Mouse (Mus musculus) intestine, postnatal 0 days (tissue): ENCODE results near the gene Farp2. TPM values are rescaled to one million over a fixed set of nuclear protein-coding genes. Genes with fewer than 3 reads are reported as not detected.

Source experiments
- ATAC-seq: fragments of 200-750 bp; cut with Nextera tagmentation; 2 replicates; pipeline ENCODE4 v1.8.0; 2017; ENCODE audit warnings: mild to moderate bottlenecking, moderate TSS enrichment, moderate library complexity
- H3K27ac ChIP-seq: fragments of 300-500 bp; sonication (generic); 2 replicates; pipeline ENCODE4 v1.5.1; 2014; ENCODE audit warnings: mild to moderate bottlenecking, low read depth, low read length, moderate library complexity
- H3K27me3 ChIP-seq: fragments of 300-500 bp; sonication (generic); replicated peaks from 2 replicates; pipeline ENCODE4 v1.6.1; 2014; ENCODE audit warnings: low read length, mixed read lengths; ENCODE audit not compliant: control insufficient read depth, insufficient read depth
- H3K36me3 ChIP-seq: fragments of 300-500 bp; sonication (generic); 2 replicates; pipeline ENCODE4 v1.6.1; 2014; ENCODE audit warnings: mild to moderate bottlenecking, moderate library complexity; ENCODE audit not compliant: control insufficient read depth, insufficient read depth
- H3K4me1 ChIP-seq: fragments of 300-500 bp; sonication (generic); replicated peaks from 2 replicates; pipeline ENCODE4 v1.6.1; 2014; ENCODE audit warnings: antibody characterized with exemption, low read length, mixed read lengths; ENCODE audit not compliant: control insufficient read depth, insufficient read depth
- H3K4me2 ChIP-seq: fragments of 300-500 bp; sonication (generic); replicated peaks from 2 replicates; pipeline ENCODE4 v1.6.1; 2014; ENCODE audit warnings: low read depth, mild to moderate bottlenecking, moderate library complexity
- H3K4me3 ChIP-seq: fragments of 300-500 bp; sonication (generic); 2 replicates; pipeline ENCODE4 v1.5.1; 2014; ENCODE audit warnings: low read depth, low read length
- H3K9ac ChIP-seq: fragments of 300-500 bp; sonication (generic); 2 replicates; pipeline ENCODE4 v1.6.1; 2014; ENCODE audit warnings: mild to moderate bottlenecking, low read depth, low read length
- H3K9me3 ChIP-seq: fragments of 300-500 bp; sonication (generic); 2 replicates; pipeline ENCODE4 v1.6.1; 2016; ENCODE audit warnings: mixed run types; ENCODE audit not compliant: control insufficient read depth
- CTCF ChIP-seq: sonication (generic); IDR thresholded peaks from 2 replicates; pipeline ENCODE4 v1.5.1; 2016; ENCODE audit warnings: low read depth, mild to moderate bottlenecking, control low read depth, antibody characterized with exemption, moderate library complexity
- WGBS: fragments of 180-500 bp; shearing (Covaris S2); extraction: QIAGEN DNeasy Blood & Tissue Kit; methylation state at CpG from one replicate; pipeline ENCODE4 v1.1.7; 2014; 5-methylcytosine and 5-hydroxymethylcytosine counted together
- polyA plus RNA-seq: library from polyadenylated mRNA; unstranded; fragments of >200 nt; fragmentation: Nextera tagmentation; extraction: Ambion mirVana; gene quantifications from 2 replicates; pipeline ENCODE4 v1.2.1, GENCODE M21; 2015

Farp2 gene
- 5.3 and 6.7 TPM in 2 replicates for polyA plus RNA-seq

GRCm38 (mm10) chr1:93511585-93512350 is at the start of gene Farp2:
Gene Farp2, plus strand, starts transcription at chr1:93512079.
- Histone ChIP-seq H3K27me3 (no peaks in the 10 kb centered on the region), H3K4me2 (peak within 1 kb of the TSS; percentile 75), H3K36me3 (peaks cover 3% of the 10 kb centered on the region; the same call in 1 of the 2 replicates), H3K27ac (peak within 1 kb of the TSS; percentile 65), H3K9ac (peak within 1 kb of the TSS; percentile 74), H3K4me3 (peak within 1 kb of the TSS; percentile 61), H3K9me3 (no peaks in the 10 kb centered on the region), H3K4me1 (0 out of 2 replicates have a peak, but pooled peaks cover 8% of the 10 kb centered on the region)
- no peak; the same call in 1 of the 2 replicates for TF ChIP-seq CTCF
- WGBS: under 1% methylated on average over 66 of the region's 71 CpGs
- peak; percentile 98 for ATAC-seq

- no peak for TF ChIP-seq CTCF
- Histone ChIP-seq H3K36me3 (no peaks in the 10 kb centered on the region), H3K9me3 (no peaks in the 10 kb centered on the region), H3K4me2 (no peak overlapping the region), H3K9ac (no peak overlapping the region), H3K27ac (no peak overlapping the region), H3K27me3 (no peaks in the 10 kb centered on the region), H3K4me3 (no peak overlapping the region), H3K4me1 (no peaks in the 10 kb centered on the region)
- ATAC-seq: peak; percentile 65; the same call in 1 of the 2 replicates
Measured at GRCm38 (mm10) chr1:93465066-93465465, 46.8 kb upstream of the Farp2 start.

GRCm38 (mm10) chr1:93465746-93466145 is 46.1 kb upstream of the Farp2 start:
- no peak overlapping the region for H3K4me3 ChIP-seq
- no peak for TF ChIP-seq CTCF
- H3K4me1 ChIP-seq: no peaks in the 10 kb centered on the region
- no peaks in the 10 kb centered on the region for H3K9me3 ChIP-seq
- no peaks in the 10 kb centered on the region for H3K27me3 ChIP-seq
- H3K4me2 ChIP-seq: no peak overlapping the region
- no peaks in the 10 kb centered on the region for H3K36me3 ChIP-seq
- ATAC-seq: no peak
- H3K9ac ChIP-seq: no peak overlapping the region
- no peak overlapping the region for H3K27ac ChIP-seq

GRCm38 (mm10) chr1:93468626-93469025 is 43.3 kb upstream of the Farp2 start:
- 64% methylated on average over 4 of the region's 4 CpGs for WGBS
- ATAC-seq: no peak
- no peak overlapping the region for H3K9ac ChIP-seq
- no peak overlapping the region for H3K4me2 ChIP-seq
- H3K36me3 ChIP-seq: no peaks in the 10 kb centered on the region
- no peaks in the 10 kb centered on the region for H3K4me1 ChIP-seq
- H3K9me3 ChIP-seq: no peaks in the 10 kb centered on the region
- no peak overlapping the region for H3K4me3 ChIP-seq
- H3K27ac ChIP-seq: no peak overlapping the region
- no peaks in the 10 kb centered on the region for H3K27me3 ChIP-seq
- no peak for TF ChIP-seq CTCF

- Histone ChIP-seq H3K4me2 (no peak overlapping the region), H3K9me3 (no peaks in the 10 kb centered on the region), H3K27me3 (no peaks in the 10 kb centered on the region), H3K27ac (no peak overlapping the region), H3K9ac (no peak overlapping the region), H3K4me3 (no peak overlapping the region), H3K4me1 (0 out of 2 replicates have a peak, but pooled peaks cover 9% of the 10 kb centered on the region), H3K36me3 (no peaks in the 10 kb centered on the region)
- WGBS: 81% methylated on average over 3 of the region's 3 CpGs
- no peak for ATAC-seq
- no peak for TF ChIP-seq CTCF
Measured at GRCm38 (mm10) chr1:93475694-93476093, 36.2 kb upstream of the Farp2 start.

GRCm38 (mm10) chr1:93477758-93478585 is 33.9 kb upstream of the Farp2 start:
- Histone ChIP-seq H3K9me3 (no peaks in the 10 kb centered on the region), H3K4me1 (0 out of 2 replicates have a peak, but pooled peaks cover 10% of the 10 kb centered on the region), H3K27me3 (no peaks in the 10 kb centered on the region), H3K36me3 (no peaks in the 10 kb centered on the region), H3K4me2 (peak overlapping the region; percentile 70), H3K9ac (peak overlapping the region; percentile 88), H3K4me3 (peak overlapping the region; percentile 95), H3K27ac (peak overlapping the region; percentile 95)
- under 1% methylated on average over 35 of the region's 41 CpGs for WGBS
- TF ChIP-seq CTCF: peak; percentile 65
- peak; percentile 94 for ATAC-seq
